Mouse (Mus musculus): ENCODE data around the gene Cd300a.
A peak's percentile ranks its signal among the peaks of the same experiment; 100 is the strongest.
"Not testable (repeated sequence)": the region's sequence is repeated elsewhere in the genome, so short reads cannot be mapped to it uniquely, and the experiment has no call there.

Gene Cd300a

GRCm38 (mm10) chr11:114867361-114868235 is 22.2 kb upstream of the Cd300a start:
- peak; percentile 64 for DNase-seq

GRCm38 (mm10) chr11:114868280-114868679 is 21.6 kb upstream of the Cd300a start:
- DNase-seq = no peak

- no peak for DNase-seq
Measured at GRCm38 (mm10) chr11:114869787-114870186, 20.1 kb upstream of the Cd300a start.

- DNase-seq = no peak
Measured at GRCm38 (mm10) chr11:114871540-114871939, 18.3 kb upstream of the Cd300a start.

GRCm38 (mm10) chr11:114873022-114873817 is 16.6 kb upstream of the Cd300a start:
- DNase-seq = no peak

GRCm38 (mm10) chr11:114874226-114875145 is 15.4 kb upstream of the Cd300a start:
- no peak for DNase-seq

DNA sequence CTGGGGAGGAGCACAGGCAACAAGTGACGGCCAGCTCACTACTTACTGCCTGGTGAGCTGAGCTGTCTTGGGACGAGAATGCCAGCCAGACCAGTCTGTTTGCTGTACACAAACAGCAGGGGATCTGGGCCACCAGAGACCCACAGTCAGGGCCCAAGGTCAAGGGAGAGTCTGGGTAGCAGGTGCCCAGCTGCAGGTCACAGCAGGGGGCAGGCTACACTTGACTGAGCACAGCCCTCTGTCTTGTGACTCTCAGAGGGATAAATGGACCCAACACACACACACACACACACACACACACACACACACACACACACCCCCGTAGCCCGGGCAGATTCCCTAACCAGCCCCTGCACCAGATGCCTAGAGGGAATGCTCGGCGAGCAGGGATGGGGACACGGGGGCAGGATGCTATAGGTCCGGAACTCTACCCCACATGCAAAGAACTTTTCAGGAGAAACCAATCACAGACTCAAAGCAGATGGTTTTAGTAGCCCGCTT is 14.5 kb upstream of the Cd300a start:
- DNase-seq = peak; percentile 88

DNA sequence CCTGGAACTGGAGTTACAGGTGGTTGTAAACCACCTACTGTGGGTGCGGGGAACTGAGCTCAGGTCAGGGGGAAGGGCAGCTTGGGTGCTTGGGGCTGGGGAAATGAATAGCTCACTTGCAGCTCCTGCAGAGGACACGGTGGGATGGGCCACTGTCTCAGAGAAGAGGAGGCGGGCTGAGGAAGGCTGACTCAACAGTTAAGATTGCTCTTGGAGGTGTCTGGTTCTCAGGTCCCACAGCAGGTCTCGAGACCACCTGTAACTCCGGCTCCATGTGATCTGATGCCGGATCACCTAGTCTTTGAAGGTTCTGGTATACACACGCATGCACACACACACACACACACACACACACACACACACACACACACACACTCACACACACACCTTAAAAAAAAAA is 13.7 kb upstream of the Cd300a start:
- DNase-seq = peak; percentile 64

DNA sequence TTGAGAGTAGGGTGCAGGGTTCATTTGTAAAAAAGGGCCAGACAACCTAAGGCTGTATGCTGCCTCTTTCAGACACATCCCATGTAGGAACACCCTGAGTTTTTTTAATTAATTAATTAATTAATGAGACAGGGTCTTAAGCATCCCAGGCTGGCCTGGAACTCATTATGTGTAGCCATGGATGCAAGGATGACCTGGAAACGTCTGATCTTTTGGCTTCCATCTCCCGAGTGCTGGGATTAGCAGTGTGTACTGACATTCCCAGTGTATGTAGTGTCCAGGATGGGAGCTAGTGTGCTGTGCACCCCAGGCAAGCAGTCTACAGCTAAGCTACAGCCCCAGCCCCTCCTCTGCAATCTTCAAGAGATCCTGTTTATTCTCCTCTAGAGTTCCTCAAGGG is 13.2 kb upstream of the Cd300a start:
- DNase-seq = no peak

DNA sequence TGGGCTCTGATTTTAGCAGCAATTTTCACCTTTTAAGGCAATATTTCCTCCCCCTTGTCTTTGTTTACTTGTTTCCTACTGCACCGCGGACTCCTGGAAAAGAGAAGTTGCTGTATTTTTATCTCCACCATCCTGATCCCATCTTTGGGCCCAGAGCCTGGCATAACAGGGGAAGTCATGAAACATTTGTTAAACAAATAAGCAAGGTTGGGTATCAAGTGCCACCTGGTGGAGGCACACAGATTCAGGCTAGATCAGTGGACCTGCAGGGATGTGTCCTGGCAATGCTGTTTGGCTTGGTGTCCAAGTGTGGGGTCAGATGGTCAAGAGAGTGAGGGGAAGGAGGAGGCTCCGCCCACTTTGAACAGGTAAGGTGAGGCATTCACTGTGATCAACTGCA is 12.7 kb upstream of the Cd300a start:
- peak; percentile 85 for DNase-seq

GRCm38 (mm10) chr11:114879666-114880065 is 10.2 kb upstream of the Cd300a start:
- DNase-seq = no peak

- DNase-seq = no peak
Measured at GRCm38 (mm10) chr11:114880185-114880584, 9.7 kb upstream of the Cd300a start.

DNA sequence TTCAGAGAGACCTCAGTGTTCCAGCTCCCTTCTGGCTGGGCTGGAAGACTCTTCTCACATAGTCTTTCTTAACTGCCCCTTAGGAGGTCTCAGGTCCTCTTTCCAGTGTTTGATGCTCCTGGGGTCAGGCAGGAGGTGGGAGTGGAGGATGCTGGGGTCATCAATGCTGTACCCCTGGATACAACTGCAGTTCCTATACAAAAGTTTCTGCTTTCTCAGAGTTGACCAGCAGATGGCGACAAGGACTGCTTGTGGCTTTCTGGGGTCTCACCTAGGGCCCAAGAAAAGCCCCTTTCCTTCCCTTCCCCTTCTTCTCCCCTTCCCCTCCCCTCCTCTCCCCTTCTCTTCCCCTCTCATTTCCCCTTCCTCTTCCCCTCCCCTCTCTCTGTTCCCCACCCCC is 9.3 kb upstream of the Cd300a start:
- DNase-seq = no peak

DNA sequence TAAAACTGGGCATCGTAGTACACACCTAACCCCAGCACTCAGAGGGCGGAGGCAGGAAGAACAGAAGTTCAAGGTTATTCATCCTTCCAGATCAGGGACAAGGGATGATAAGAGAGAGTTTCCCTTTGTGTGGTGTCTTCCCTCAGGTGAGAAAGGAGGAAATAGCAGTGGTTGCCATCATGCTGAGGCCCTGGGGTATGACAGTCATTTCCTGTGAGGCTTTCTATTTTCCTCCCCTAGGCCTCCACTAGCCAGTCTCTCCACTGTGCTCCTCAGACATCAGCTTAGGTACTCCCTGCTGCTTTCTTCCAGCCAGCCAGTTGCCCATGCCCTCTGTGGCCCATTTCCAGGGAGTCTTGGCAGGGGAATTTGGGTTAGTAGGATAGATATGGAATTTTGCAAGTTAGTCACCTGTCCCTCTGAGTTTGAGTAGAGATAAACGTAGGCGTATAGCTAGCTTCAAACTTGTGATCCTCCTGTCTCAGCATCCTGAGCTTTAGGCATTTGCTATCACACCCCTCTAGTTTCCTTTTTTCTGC is 6.5 kb upstream of the Cd300a start:
- no peak for DNase-seq

DNA sequence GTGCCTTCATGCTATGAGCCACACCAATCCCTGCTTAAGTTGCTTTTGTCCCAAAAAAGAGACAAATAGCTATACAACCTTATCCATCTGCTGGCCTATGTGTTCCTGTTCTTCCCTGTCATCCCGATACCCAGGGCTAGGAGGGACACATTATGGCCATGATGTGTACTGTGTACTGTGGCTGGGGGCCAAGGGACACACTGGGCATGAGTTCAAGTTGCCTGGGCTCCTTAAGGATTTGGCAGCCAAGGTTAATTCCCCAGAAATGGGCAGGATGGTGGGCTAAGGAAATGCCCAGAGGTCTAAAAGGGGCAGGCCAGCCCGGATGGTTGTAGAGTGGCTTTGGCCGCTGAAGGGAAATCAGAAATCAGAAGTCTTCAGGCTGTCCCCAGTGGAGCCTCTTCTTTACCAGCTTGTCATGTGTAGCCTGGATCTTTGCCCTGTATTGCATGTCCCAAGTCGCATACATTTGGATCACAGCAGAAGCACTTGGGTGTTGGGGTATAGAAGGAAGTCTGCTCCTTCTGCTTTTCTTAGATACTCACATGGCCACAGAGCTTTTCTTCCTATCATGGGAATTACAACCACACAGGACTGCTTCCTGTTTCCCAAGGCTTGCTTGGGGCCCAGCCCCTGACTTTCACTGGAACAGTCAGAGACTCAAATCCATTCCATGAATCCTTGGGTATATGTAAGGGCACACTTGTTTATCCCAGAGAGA is 5.3 kb upstream of the Cd300a start:
- peak; percentile 59 for DNase-seq

DNA sequence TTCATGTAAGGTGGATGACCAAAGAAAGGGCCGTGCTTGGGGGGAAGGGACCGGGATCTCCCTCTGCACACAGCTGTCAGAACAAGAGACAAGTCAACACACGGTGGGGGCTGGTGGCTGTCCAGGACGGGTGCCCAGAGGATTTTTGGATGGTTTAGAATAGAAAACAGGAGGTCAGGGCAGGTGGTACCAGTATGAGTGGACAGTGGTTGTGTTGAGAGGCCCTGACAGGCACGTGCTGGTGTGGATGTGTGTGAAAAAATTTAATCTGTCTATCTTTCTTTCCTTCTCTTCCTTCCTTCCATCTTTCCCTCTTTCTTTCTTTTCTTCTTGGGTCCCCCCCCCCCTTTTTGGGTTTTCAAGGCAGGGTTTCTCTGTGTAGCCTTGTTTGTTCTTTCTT is 701 bp downstream of the Cd300a start:
- no peak for DNase-seq

GRCm38 (mm10) chr11:114896085-114896484 is 6.2 kb downstream of the Cd300a start:
- DNase-seq = no peak

GRCm38 (mm10) chr11:114898026-114898425 is 8.2 kb downstream of the Cd300a start:
- DNase-seq = peak; percentile 15

DNA sequence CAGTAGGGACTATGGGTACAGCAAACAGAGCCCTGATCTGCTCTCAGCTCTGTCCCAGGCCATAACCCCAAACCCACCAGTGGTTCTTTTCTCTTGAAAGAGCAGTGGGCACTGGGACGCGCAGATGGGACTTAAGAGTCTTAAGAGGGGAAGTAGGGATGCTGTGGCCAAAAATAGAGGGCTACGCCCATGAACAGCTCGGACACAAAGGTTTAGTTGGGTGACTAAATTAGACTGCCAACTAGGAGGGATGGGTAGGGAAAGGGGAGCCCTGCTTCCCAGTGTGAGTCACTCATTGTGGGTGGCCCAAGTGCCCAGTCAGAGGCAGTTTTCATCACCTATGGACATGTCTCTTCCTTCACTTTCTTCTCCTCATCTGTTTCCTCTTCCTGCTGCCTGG is 13.4 kb downstream of the Cd300a start:
- DNase-seq = no peak

- DNase-seq = no peak
Measured at GRCm38 (mm10) chr11:114907567-114907966, 17.7 kb downstream of the Cd300a start.

DNA sequence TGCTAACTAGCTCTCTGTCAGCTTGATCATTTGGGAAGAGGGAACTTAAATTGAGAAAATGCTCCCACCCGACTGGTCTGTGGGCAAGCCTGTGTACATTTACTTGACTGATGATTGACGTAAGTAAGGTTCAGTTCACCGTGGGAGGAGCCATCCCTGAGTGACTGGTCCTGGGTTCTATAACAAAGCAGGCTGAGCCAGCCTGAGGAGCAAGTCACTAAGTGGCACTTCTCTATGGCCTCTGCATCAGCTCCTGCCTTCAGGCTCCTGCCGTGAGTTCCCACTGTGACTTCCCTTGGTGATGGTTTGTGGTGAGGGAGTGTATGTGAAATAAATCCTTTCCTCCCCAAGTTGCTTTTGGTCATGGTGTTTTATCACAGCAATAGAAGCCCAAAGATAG is 18.2 kb downstream of the Cd300a start:
- DNase-seq = no peak

DNA sequence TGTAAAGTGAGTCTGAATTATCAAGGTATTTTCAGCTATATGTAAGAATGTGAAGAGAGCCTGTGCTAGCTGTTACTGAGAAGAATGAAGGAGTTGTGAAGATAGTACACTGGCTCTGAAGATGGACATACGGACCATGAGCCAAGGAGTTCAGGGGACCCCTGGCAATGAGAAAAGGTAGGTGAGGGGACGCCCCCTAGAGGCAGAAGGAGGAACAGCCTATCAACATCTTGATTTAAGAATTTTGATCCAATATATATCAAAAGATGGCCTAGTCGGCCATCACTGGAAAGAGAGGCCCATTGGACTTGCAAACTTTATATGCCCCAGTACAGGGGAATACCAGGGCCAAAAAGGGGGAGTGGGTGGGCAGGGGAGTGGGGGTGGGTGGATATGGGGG is 19.7 kb downstream of the Cd300a start:
- not testable (repeated sequence) for DNase-seq
